In genomic region chr11:98020710-98021109, GRCm38 (mm10) we compare ENCODE assay signal across 9 mouse cellular contexts. TPM values are rescaled to one million over a fixed set of nuclear protein-coding genes. Genes with fewer than 3 reads are reported as not detected.
A peak's percentile ranks its signal among the peaks of the same experiment; 100 is the strongest.
DNase-seq lines count a peak whose midpoint lies in the region; ATAC-seq lines count a peak whose summit lies in the region.
"Had no signal": no experiment of that assay in that cellular context is flagged by ENCODE, and none has a peak within 500 bp of the region (broad histone marks: within the 10 kb centered on the region; RNA-seq: fewer than 3 reads in every experiment).

No protein-coding gene starts in this region.

- peaks cover 59% of the 10 kb centered on the region for H3K4me1 ChIP-seq in kidney, embryonic 15.5 days
- peaks cover 21% of the 10 kb centered on the region for H3K4me1 ChIP-seq in hindbrain, embryonic 11.5 days (replicated peaks; ENCODE audit: control insufficient read depth, insufficient read depth, low read length)
- H3K4me1 ChIP-seq in neural tube, embryonic 12.5 days, result peaks cover 48% of the 10 kb centered on the region

- peak overlapping the region; percentile 91 for H3K4me2 ChIP-seq in kidney, embryonic 15.5 days
- peak overlapping the region; percentile 25; the same call in 1 of the 2 replicates for H3K4me2 ChIP-seq in hindbrain, embryonic 11.5 days (replicated peaks; ENCODE audit: low read depth, low read length)
- peak overlapping the region; percentile 82 for H3K4me2 ChIP-seq in neural tube, embryonic 12.5 days (replicated peaks)

- 32% methylated on average over 1 of the region's 1 CpGs for WGBS in kidney, embryonic 15.5 days
- 81% methylated on average over 1 of the region's 1 CpGs for WGBS in hindbrain, embryonic 11.5 days
- 79% methylated on average over 1 of the region's 1 CpGs for WGBS in neural tube, embryonic 12.5 days

- H3K9ac ChIP-seq in kidney, embryonic 15.5 days, result 0 out of 2 replicates have a peak overlapping the region, but pooled peaks have one; percentile 17
- no peak overlapping the region for H3K9ac ChIP-seq in hindbrain, embryonic 11.5 days (ENCODE audit: low read depth, low read length)
- H3K9ac ChIP-seq in neural tube, embryonic 12.5 days, result peak overlapping the region; percentile 88

- no peaks in the 10 kb centered on the region for H3K9me3 ChIP-seq in kidney, embryonic 15.5 days (replicated peaks)
- no peaks in the 10 kb centered on the region for H3K9me3 ChIP-seq in hindbrain, embryonic 11.5 days (ENCODE audit: control insufficient read depth, low read length)
- H3K9me3 ChIP-seq in neural tube, embryonic 12.5 days, result no peaks in the 10 kb centered on the region

- H3K27me3 ChIP-seq in kidney, embryonic 15.5 days, result no peaks in the 10 kb centered on the region
- H3K27me3 ChIP-seq in hindbrain, embryonic 11.5 days (ENCODE audit: control insufficient read depth, insufficient read depth, low read length), result no peaks in the 10 kb centered on the region
- no peaks in the 10 kb centered on the region for H3K27me3 ChIP-seq in neural tube, embryonic 12.5 days (replicated peaks)
- H3K27me3 ChIP-seq: Patski had no signal

- ATAC-seq in kidney, embryonic 15.5 days (replicated peaks; ENCODE audit: low FRiP score), result no peak
- no peak for ATAC-seq in hindbrain, embryonic 11.5 days (ENCODE audit: low FRiP score)
- ATAC-seq in neural tube, embryonic 12.5 days (ENCODE audit: low FRiP score, low read depth), result no peak
- ATAC-seq: Patski had no signal

- peak overlapping the region; percentile 14; the same call in 1 of the 2 replicates for H3K4me3 ChIP-seq in kidney, embryonic 15.5 days (replicated peaks)
- H3K4me3 ChIP-seq in hindbrain, embryonic 11.5 days (ENCODE audit: low read depth, low read length), result no peak overlapping the region
- H3K4me3 ChIP-seq in neural tube, embryonic 12.5 days, result peak overlapping the region; percentile 86; the same call in 1 of the 2 replicates

- peak overlapping the region; percentile 98; the same call in 1 of the 2 replicates for H3K27ac ChIP-seq in kidney, embryonic 15.5 days
- no peak overlapping the region for H3K27ac ChIP-seq in hindbrain, embryonic 11.5 days (ENCODE audit: low read depth, low read length)
- no peak overlapping the region for H3K27ac ChIP-seq in neural tube, embryonic 12.5 days

- peaks cover 28% of the 10 kb centered on the region for H3K36me3 ChIP-seq in kidney, embryonic 15.5 days
- 0 out of 2 replicates have a peak, but pooled peaks cover 4% of the 10 kb centered on the region for H3K36me3 ChIP-seq in hindbrain, embryonic 11.5 days (ENCODE audit: control insufficient read depth, insufficient read depth, low read length)
- H3K36me3 ChIP-seq in neural tube, embryonic 12.5 days, result peaks cover 27% of the 10 kb centered on the region

- DNase-seq in kidney, postnatal 25 days, result no peak
- peak; percentile 23 to 32 for DNase-seq in adrenal gland, postnatal 36 days
- DNase-seq in hindbrain, embryonic 11.5 days (ENCODE audit: low spot score), result no peak
- DNase-seq in gastrocnemius, adult 18-20 months (ENCODE audit: low spot score), result no peak
- DNase-seq in cerebellum, adult 11 months, result no peak
- no peak for DNase-seq in lung, postnatal 36 days

RNA-seq across cellular contexts. Expression of gene Cacnb1, which starts 2.1 kb away (rescaled TPM):
- polyA plus RNA-seq in kidney, embryonic 15.5 days (2015; fragmentation: Nextera tagmentation; extraction: Ambion mirVana), result 14.6 and 15.2 TPM in 2 replicates
- total RNA-seq in adrenal gland, postnatal 36 days (2021), result 1 to 10 TPM; 6.9 to 8.4 TPM
- 13.1 and 18.3 TPM in 2 replicates for polyA plus RNA-seq in hindbrain, embryonic 11.5 days (2014; fragmentation: Nextera tagmentation; extraction: Ambion mirVana)
- polyA plus RNA-seq in neural tube, embryonic 12.5 days (2016; fragmentation: Nextera tagmentation; extraction: Ambion mirVana), result 38.2 and 40.9 TPM in 2 replicates
- 100 to 1,000 TPM; 167 to 198 TPM for total RNA-seq in gastrocnemius, adult 18-20 months (2021)

RNA-seq across cellular contexts. Expression of gene Rpl19, which starts 5.8 kb away (rescaled TPM):
- polyA plus RNA-seq in kidney, embryonic 15.5 days (2015; fragmentation: Nextera tagmentation; extraction: Ambion mirVana), result 1,072 and 1,152 TPM in 2 replicates
- 1,000 to 10,000 TPM; 1,174 to 1,217 TPM for total RNA-seq in adrenal gland, postnatal 36 days (2021)
- polyA plus RNA-seq in hindbrain, embryonic 11.5 days (2014; fragmentation: Nextera tagmentation; extraction: Ambion mirVana), result 970 and 990 TPM in 2 replicates
- 709 and 737 TPM in 2 replicates for polyA plus RNA-seq in neural tube, embryonic 12.5 days (2016; fragmentation: Nextera tagmentation; extraction: Ambion mirVana)
- 100 to 1,000 TPM; 457 to 462 TPM for total RNA-seq in gastrocnemius, adult 18-20 months (2021)

RNA-seq across cellular contexts. Expression of gene Arl5c, which starts 24.7 kb away (rescaled TPM):
- polyA plus RNA-seq in kidney, embryonic 15.5 days (2015; fragmentation: Nextera tagmentation; extraction: Ambion mirVana), result 9.9 and 10.1 TPM in 2 replicates
- total RNA-seq in adrenal gland, postnatal 36 days (2021), result under 1 TPM; 0.76 to 0.92 TPM
- polyA plus RNA-seq in hindbrain, embryonic 11.5 days (2014; fragmentation: Nextera tagmentation; extraction: Ambion mirVana), result 9.5 and 10.2 TPM in 2 replicates
- 6.8 and 8.6 TPM in 2 replicates for polyA plus RNA-seq in neural tube, embryonic 12.5 days (2016; fragmentation: Nextera tagmentation; extraction: Ambion mirVana)
- under 1 TPM in 1 of 2 experiments, not detected in 1; 0.26 TPM for total RNA-seq in gastrocnemius, adult 18-20 months (2021)

RNA-seq across cellular contexts. Expression of gene Stac2, which starts 32.6 kb away (rescaled TPM):
- 3.7 and 4.3 TPM in 2 replicates for polyA plus RNA-seq in kidney, embryonic 15.5 days (2015; fragmentation: Nextera tagmentation; extraction: Ambion mirVana)
- 1 to 10 TPM; 1.7 to 6.9 TPM for total RNA-seq in adrenal gland, postnatal 36 days (2021)
- polyA plus RNA-seq in hindbrain, embryonic 11.5 days (2014; fragmentation: Nextera tagmentation; extraction: Ambion mirVana), result 1.4 and 1.8 TPM in 2 replicates
- polyA plus RNA-seq in neural tube, embryonic 12.5 days (2016; fragmentation: Nextera tagmentation; extraction: Ambion mirVana), result 10.2 and 11.2 TPM in 2 replicates
- under 1 TPM; 0.14 to 0.16 TPM for total RNA-seq in gastrocnemius, adult 18-20 months (2021)

RNA-seq across cellular contexts. Expression of gene Plxdc1, which starts 34.5 kb away (rescaled TPM):
- 1.7 and 2.0 TPM in 2 replicates for polyA plus RNA-seq in kidney, embryonic 15.5 days (2015; fragmentation: Nextera tagmentation; extraction: Ambion mirVana)
- 10 to 100 TPM in 1 of 2 experiments, 1 to 10 TPM in 1; 7.1 to 17.2 TPM for total RNA-seq in adrenal gland, postnatal 36 days (2021)
- 0.18 and 0.28 TPM in 2 replicates for polyA plus RNA-seq in hindbrain, embryonic 11.5 days (2014; fragmentation: Nextera tagmentation; extraction: Ambion mirVana)
- polyA plus RNA-seq in neural tube, embryonic 12.5 days (2016; fragmentation: Nextera tagmentation; extraction: Ambion mirVana), result 0.24 and 0.68 TPM in 2 replicates
- total RNA-seq in gastrocnemius, adult 18-20 months (2021), result 1 to 10 TPM; 2.1 to 2.6 TPM

Comparison
In these comparisons a context has a peak if more than half of its experiments do, and no peak if none do; other contexts are left out.
1. H3K4me2 ChIP-seq: peak in every context shown above with its lines; median percentile 91 in kidney, embryonic 15.5 days; 82 in neural tube, embryonic 12.5 days; 25 in hindbrain, embryonic 11.5 days.
2. DNase-seq: peak in adrenal gland, postnatal 36 days (2 of 2); none in kidney, postnatal 25 days (0 of 2), hindbrain, embryonic 11.5 days (single experiment), gastrocnemius, adult 18-20 months (single experiment), cerebellum, adult 11 months (single experiment) and lung, postnatal 36 days (single experiment).